Mouse (Mus musculus) liver, adult 2 months (tissue): ENCODE measurements around the gene Ppargc1a.

ENCODE experiments used
- CTCF ChIP-seq: fragments of 200-500 bp; IDR thresholded peaks from 2 replicates; pipeline ENCODE4 v1.5.1; 2011; ENCODE audit warnings: low read depth, low read length, control low read depth
- POLR2A ChIP-seq: fragments of 200-500 bp; IDR thresholded peaks from 2 replicates; pipeline ENCODE4 v1.6.1; 2011; ENCODE audit warnings: low read length, control low read depth; ENCODE audit not compliant: insufficient read depth; ENCODE audit errors: extremely low read depth

GRCm38 (mm10) chr5:51612049-51612448 lies 44.5 kb upstream of the Ppargc1a start:
- TF ChIP-seq CTCF: no peak
- no peak for TF ChIP-seq POLR2A
